Mouse (Mus musculus): Measurements from ENCODE around the gene Krtap7-1. TPM values are rescaled to one million over a fixed set of nuclear protein-coding genes. Genes with fewer than 3 reads are reported as not detected.

Gene Krtap7-1
- total RNA-seq, 2 experiments from 2014 or later, result not detected

Other genes starting within 250 kb of the Krtap7-1 start
- gene Krtap21-1, start 104.5 kb downstream of the Krtap7-1 start, total RNA-seq (2021), result not detected
- not detected for gene Krtap6-2, start 88.2 kb downstream of the Krtap7-1 start, total RNA-seq (2021)
- gene Krtap8-1, start 20.4 kb downstream of the Krtap7-1 start, total RNA-seq (2021), result not detected
- gene Krtap11-1, start 62.9 kb upstream of the Krtap7-1 start, total RNA-seq (2021), result not detected

All from left cerebral cortex, adult 18-20 months (tissue).